Mouse (Mus musculus) layer of hippocampus, postnatal 36 days (tissue): ENCODE measurements around the gene Med28. TPM values are rescaled to one million over a fixed set of nuclear protein-coding genes. Genes with fewer than 3 reads are reported as not detected.

Experiments used
- DNase-seq, 2 experiments: peaks; one replicate each; pipeline ENCODE4 v3.0.0; 2022
- total RNA-seq, 2 experiments: library from RNA; stranded (reverse); gene quantifications; 2 replicates each; pipeline ENCODE4 v1.2.3; 2021

Gene Med28
- total RNA-seq = 100 to 1,000 TPM; 106 to 112 TPM

- peak; percentile 90 to 91 for DNase-seq
These were observed at the start of gene Med28 for GRCm38 (mm10) chr5:45519960-45520808. TSS of gene Med28 (plus strand) at chr5:45520229.

DNA sequence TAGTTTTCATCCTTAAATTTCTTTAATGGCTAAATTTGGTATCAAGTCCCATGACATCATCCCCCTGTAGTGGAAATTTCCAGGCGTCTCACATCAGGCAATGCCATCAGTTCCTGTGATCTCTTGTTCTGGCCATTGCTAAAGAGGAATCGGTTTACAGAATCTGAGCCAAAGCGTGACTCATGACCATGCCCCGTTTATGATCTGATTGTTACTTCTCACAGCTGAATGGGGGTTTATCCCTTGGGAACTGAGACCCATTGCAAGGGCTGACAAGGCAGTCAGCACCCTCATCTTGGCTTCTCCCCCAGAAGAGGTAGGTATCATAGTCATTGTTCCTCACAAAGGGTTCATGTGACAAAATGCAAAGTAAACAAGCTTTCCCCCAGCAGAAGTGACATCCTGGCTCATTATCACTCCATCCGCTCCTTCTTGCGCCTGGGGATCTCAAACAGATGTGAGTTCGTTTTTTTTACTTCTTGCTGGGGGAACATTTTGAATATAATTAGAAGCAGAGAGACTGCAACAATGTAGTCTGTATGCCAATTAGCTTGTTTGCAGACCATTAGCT is 47.1 kb upstream of the Med28 start:
- no peak for DNase-seq

GRCm38 (mm10) chr5:45473521-45473920 is 46.5 kb upstream of the Med28 start:
- DNase-seq = no peak

- no peak for DNase-seq
These were observed 45.8 kb upstream of the Med28 start for GRCm38 (mm10) chr5:45474215-45474614.

GRCm38 (mm10) chr5:45474758-45475157 is 45.3 kb upstream of the Med28 start:
- DNase-seq = no peak

DNA sequence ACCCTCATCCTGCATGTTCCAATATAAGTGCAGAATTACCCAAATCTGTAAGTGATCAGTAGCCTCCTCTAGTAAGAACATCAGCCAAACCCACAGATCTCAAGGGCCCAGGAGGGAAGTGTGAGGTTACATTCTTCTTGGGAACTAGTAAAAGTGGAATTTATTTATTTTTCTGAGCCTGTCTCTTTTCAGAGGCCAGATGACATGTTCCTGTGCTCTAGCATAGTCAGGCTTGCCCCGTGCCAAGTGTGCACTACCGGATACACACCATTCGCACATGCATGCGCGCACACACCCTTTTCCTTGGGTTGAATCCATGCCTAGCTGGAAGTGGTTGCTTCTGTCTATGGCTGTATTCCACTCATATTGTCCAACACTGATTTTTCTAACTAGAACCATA is 44.3 kb upstream of the Med28 start:
- no peak for DNase-seq

- DNase-seq = no peak
These were observed 43.7 kb upstream of the Med28 start for GRCm38 (mm10) chr5:45476288-45476687.

DNA sequence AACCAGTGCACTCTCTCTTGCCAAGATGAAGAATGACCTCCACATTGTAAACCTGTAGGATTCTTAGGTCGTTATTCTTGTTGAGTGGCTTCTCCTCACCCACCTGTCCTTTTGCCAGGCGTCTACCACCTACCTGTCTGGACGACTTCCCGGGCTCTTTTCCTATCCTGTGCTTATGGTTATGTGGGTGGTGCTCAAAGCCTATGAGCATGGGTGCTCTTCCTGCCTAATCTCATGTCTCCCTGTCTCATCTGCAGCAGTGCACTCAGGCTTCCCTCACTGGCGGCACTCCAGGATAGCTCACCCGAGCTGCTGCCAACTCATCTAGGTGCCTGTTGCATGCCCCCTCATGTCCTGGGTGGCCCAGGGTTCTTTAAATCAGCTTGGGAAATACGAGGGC is 42.4 kb upstream of the Med28 start:
- DNase-seq = no peak

GRCm38 (mm10) chr5:45480066-45480465 is 40.0 kb upstream of the Med28 start:
- no peak for DNase-seq

DNA sequence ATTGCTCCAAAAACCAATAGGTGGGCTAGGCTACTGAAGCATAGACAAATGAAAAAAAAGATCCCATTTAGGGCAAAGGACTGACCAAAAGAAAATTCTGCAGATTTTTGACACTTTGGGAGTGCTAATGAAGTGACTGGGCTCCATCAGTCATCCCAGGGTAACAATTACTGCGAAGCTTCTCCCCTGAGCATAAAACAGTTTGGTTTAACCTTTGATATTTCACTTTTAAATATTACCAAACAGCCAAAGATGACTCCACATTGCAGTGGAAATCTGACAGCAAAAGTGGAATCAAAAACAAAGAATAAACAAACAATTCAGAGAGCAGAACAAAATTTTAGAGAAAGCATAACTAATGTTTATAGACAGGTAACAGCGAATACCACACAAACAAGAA is 38.9 kb upstream of the Med28 start:
- DNase-seq = no peak

- DNase-seq = no peak
These were observed 37.4 kb upstream of the Med28 start for GRCm38 (mm10) chr5:45482607-45483006.

DNA sequence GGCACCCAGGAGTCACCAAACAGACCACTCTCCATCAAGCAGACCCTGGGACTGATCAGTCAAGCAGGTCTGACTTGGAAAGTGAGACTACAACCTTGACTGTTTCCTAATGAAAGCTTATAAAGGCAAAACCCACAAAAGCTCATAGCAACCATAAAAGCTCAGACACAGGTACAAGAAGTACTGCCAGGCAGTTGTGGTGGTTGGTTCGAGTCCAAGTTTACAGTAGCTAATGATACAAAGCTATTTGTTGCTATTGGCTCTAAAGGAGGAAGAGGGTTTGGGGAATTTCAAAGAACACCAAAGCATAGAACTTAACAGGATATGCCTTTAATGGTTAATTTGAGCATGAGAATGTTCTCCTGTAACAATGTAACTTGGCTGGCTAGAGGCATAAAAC is 36.4 kb upstream of the Med28 start:
- no peak for DNase-seq

GRCm38 (mm10) chr5:45491776-45492175 is 28.3 kb upstream of the Med28 start:
- no peak for DNase-seq

- DNase-seq = peak; percentile 98
These were observed 26.6 kb upstream of the Med28 start, which contains the start of gene Lap3 for GRCm38 (mm10) chr5:45493191-45494092. TSS of gene Lap3 (plus strand) at chr5:45493374.

DNA sequence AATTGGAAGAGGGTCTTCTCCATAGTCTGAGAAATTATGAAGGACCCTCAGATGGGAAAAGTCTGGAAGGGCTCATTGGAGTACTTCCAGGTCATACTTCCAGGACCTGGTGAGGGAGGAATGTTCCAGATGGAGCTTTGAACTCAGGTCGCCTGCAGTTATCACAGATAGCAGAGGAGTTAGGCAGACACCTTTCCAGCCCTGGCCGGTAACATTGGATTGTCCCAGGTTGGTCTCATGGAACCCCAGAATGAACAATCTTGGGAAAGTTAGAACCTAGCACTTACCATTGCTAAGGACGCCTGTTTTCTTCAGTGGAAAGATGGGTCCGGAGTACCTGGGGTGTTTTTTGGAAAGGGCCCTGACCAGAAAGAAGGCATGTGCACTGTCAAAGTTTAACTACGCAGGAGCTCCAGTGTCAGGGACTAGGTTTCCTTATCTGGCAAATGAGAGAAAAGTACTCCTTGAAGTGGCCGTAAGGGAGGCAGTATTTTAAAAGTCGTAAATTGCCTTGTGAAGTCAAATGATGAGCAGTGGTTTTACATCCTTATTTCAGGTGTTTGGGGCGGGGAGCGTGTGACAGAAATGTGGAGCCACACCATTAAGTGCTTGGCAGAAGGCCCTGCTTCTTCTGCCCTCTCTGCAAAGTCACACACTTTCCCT is 25.8 kb upstream of the Med28 start:
- DNase-seq = no peak

- no peak for DNase-seq
These were observed 24.5 kb upstream of the Med28 start for GRCm38 (mm10) chr5:45495429-45495975.

- no peak for DNase-seq
These were observed 24.0 kb upstream of the Med28 start for GRCm38 (mm10) chr5:45496042-45496441.

GRCm38 (mm10) chr5:45496479-45496878 is 23.6 kb upstream of the Med28 start:
- no peak for DNase-seq

GRCm38 (mm10) chr5:45496930-45497550 is 23.0 kb upstream of the Med28 start:
- no peak for DNase-seq

- no peak for DNase-seq
These were observed 22.5 kb upstream of the Med28 start for GRCm38 (mm10) chr5:45497564-45497963.

- no peak for DNase-seq
These were observed 10.0 kb upstream of the Med28 start for GRCm38 (mm10) chr5:45510071-45510470.

DNA sequence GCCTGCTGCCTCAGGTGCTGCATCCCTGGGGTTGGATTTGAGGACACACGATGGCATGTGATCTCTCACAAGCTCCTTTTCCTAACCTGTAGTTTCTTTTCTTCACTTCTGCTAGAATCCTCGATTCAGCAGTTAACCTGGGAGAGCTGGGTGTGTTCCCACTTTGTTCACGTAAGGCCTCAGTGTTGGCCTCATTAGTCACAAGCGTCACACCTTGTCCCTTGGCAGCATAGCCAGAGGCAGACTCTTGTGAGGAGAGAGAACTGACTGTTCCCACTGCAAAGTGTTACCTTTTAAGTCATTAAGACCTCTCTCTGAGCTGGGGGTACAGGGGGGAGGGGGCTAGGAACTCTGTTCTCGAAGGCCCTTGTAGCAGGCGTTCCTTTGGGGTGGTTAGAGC is 7.1 kb upstream of the Med28 start:
- DNase-seq = no peak
